Mouse (Mus musculus) midbrain, embryonic 14.5 days (tissue): Measurements from ENCODE around the gene Itpr3. TPM values are rescaled to one million over a fixed set of nuclear protein-coding genes. Genes with fewer than 3 reads are reported as not detected.

Source experiments
- ATAC-seq: fragments of 200-750 bp; cut with Nextera tagmentation; 2 replicates; pipeline ENCODE4 v1.8.0; 2017; ENCODE audit warnings: moderate number of reproducible peaks, moderate library complexity; ENCODE audit not compliant: low FRiP score, low TSS enrichment
- DNase-seq: peaks from one replicate; pipeline ENCODE4 v3.0.0-alpha.2; 2015
- H3K27ac ChIP-seq: fragments of 300-500 bp; sonication (generic); replicated peaks from 2 replicates; pipeline ENCODE4 v1.5.1; 2014; ENCODE audit warnings: mild to moderate bottlenecking, low read depth, low read length, moderate library complexity
- H3K27me3 ChIP-seq: fragments of 300-500 bp; sonication (generic); 2 replicates; pipeline ENCODE4 v1.6.1; 2014; ENCODE audit warnings: low read length, control low read depth, mixed read lengths; ENCODE audit not compliant: control insufficient read depth, insufficient read depth
- H3K36me3 ChIP-seq: fragments of 300-500 bp; sonication (generic); 2 replicates; pipeline ENCODE4 v1.6.1; 2014; ENCODE audit warnings: low read length, control low read depth; ENCODE audit not compliant: control insufficient read depth, insufficient read depth
- H3K4me1 ChIP-seq: fragments of 300-500 bp; sonication (generic); 2 replicates; pipeline ENCODE4 v1.6.1; 2014; ENCODE audit warnings: mild to moderate bottlenecking, antibody characterized with exemption, low read length, control low read depth; ENCODE audit not compliant: control insufficient read depth, insufficient read depth
- H3K4me2 ChIP-seq: fragments of 300-500 bp; sonication (generic); 2 replicates; pipeline ENCODE4 v1.6.1; 2014; ENCODE audit warnings: mild to moderate bottlenecking, low read length, moderate library complexity
- H3K4me3 ChIP-seq: fragments of 300-500 bp; sonication (generic); replicated peaks from 2 replicates; pipeline ENCODE4 v1.5.1; 2014; ENCODE audit warnings: low read depth, low read length
- H3K9ac ChIP-seq: fragments of 300-500 bp; sonication (generic); replicated peaks from 2 replicates; pipeline ENCODE4 v1.6.1; 2014; ENCODE audit warnings: mild to moderate bottlenecking, low read length, moderate library complexity
- H3K9me3 ChIP-seq: fragments of 300-500 bp; sonication (generic); 2 replicates; pipeline ENCODE4 v1.6.1; 2016; ENCODE audit warnings: low read length, control low read depth, mixed read lengths; ENCODE audit not compliant: control insufficient read depth
- WGBS: fragments of 180-500 bp; shearing (Covaris S2); extraction: QIAGEN DNeasy Blood & Tissue Kit; methylation state at CpG from one replicate; pipeline ENCODE4 v1.1.7; 2014; 5-methylcytosine and 5-hydroxymethylcytosine counted together
- polyA plus RNA-seq: library from polyadenylated mRNA; unstranded; fragments of >200 nt; fragmentation: Nextera tagmentation; extraction: Ambion mirVana; gene quantifications from 2 replicates; pipeline ENCODE4 v1.2.1, GENCODE M21; 2014

Itpr3 gene
- polyA plus RNA-seq, 1 experiment from 2014 or later: 0.82 TPM

DNA sequence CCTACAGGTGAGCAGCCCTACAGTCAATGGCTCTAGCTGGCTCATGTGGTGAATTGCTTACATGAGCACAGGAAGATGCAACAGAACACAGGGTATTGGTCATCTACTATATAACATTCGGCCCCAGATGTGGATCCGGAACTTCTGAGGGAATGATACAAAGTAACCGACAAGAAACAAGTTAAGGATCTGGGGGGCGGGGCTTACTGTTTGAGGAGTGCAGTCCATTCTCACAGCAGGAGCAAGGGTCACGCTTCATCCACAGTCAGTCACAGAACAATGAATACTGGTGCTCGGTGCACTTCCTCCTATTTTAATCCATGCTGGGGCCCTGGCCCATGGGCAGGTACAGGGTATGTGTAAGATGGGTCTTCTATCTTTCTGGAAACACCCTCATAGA lies 50.8 kb downstream of the Itpr3 start:
- H3K27ac ChIP-seq: no peak overlapping the region
- no peaks in the 10 kb centered on the region for H3K36me3 ChIP-seq
- WGBS: 64% methylated on average over 6 of the region's 6 CpGs
- H3K27me3 ChIP-seq: no peaks in the 10 kb centered on the region
- no peak overlapping the region for H3K9ac ChIP-seq
- no peak for ATAC-seq
- H3K4me2 ChIP-seq: no peak overlapping the region
- H3K4me3 ChIP-seq: no peak overlapping the region
- no peaks in the 10 kb centered on the region for H3K4me1 ChIP-seq
- DNase-seq: no peak
- no peaks in the 10 kb centered on the region for H3K9me3 ChIP-seq

DNA sequence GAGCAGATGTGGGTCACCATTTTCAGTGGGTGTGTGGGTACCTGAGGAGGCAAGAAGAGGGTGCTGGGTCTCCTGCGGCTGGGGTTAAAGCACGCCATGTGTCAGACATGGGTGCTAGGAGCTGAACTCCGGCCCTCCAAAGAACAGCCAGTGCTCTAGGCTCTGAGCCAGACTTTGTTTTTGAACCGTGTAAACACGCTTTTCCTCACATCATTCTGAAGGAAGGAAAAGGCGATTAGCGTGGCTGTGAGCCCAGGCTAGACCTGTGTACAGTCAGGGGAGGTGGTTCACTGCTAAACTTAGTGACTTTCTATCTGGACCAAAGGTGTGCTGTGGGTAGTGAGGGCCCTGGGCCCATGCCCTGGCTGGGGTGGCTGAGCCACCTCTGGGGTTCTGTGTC lies 53.0 kb downstream of the Itpr3 start:
- Histone ChIP-seq H3K4me2 (no peak overlapping the region), H3K27ac (no peak overlapping the region), H3K4me3 (no peak overlapping the region), H3K9me3 (no peaks in the 10 kb centered on the region), H3K9ac (no peak overlapping the region), H3K4me1 (no peaks in the 10 kb centered on the region), H3K27me3 (no peaks in the 10 kb centered on the region), H3K36me3 (no peaks in the 10 kb centered on the region)
- WGBS: 91% methylated on average over 7 of the region's 7 CpGs
- DNase-seq (no peak), ATAC-seq (no peak)

- Histone ChIP-seq H3K27me3 (no peaks in the 10 kb centered on the region), H3K4me2 (no peak overlapping the region), H3K4me1 (peaks cover 17% of the 10 kb centered on the region; the same call in 1 of the 2 replicates), H3K9me3 (no peaks in the 10 kb centered on the region), H3K27ac (no peak overlapping the region), H3K36me3 (peaks cover 24% of the 10 kb centered on the region), H3K9ac (no peak overlapping the region), H3K4me3 (no peak overlapping the region)
- no peak for DNase-seq
- WGBS: 86% methylated on average over 25 of the region's 25 CpGs
- ATAC-seq: no peak
Measured at GRCm38 (mm10) chr17:27118676-27119539, 61.8 kb downstream of the Itpr3 start.

- no peak for ATAC-seq
Measured at GRCm38 (mm10) chr17:27119540-27119895, 62.4 kb downstream of the Itpr3 start.

DNA sequence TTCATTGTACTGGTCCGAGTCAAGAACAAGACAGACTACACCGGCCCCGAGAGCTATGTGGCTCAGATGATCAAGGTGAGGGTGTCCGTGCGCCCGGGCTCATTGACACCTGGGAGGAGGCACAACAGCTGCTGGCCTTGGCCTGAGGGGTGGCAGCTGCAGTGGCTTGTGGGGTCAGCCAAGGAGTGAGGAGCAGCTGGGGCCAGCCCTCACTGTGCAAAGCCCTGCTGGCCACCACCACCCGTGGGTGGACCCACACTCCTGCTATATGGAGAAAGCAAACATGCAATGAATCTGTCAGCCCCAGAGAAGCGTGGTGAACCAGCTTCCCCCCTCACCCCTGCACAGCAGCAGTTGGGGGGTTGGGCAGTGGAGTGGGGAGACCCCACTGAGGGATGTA lies 62.9 kb downstream of the Itpr3 start:
- ATAC-seq (no peak), DNase-seq (no peak)
- H3K4me1 ChIP-seq: peaks cover 17% of the 10 kb centered on the region; the same call in 1 of the 2 replicates
- H3K9ac ChIP-seq: no peak overlapping the region
- H3K36me3 ChIP-seq: peaks cover 34% of the 10 kb centered on the region
- no peaks in the 10 kb centered on the region for H3K9me3 ChIP-seq
- H3K27me3 ChIP-seq: no peaks in the 10 kb centered on the region
- 58% methylated on average over 8 of the region's 8 CpGs for WGBS
- H3K4me3 ChIP-seq: no peak overlapping the region
- peak overlapping the region; percentile 41; the same call in 1 of the 2 replicates for H3K27ac ChIP-seq
- no peak overlapping the region for H3K4me2 ChIP-seq

More at GRCm38 (mm10) chr17:27119540-27119895, 62.4 kb downstream of the Itpr3 start:
- DNase-seq: no peak
- Histone ChIP-seq H3K4me2 (no peak overlapping the region), H3K9me3 (no peaks in the 10 kb centered on the region), H3K36me3 (peaks cover 30% of the 10 kb centered on the region), H3K9ac (no peak overlapping the region), H3K4me1 (peaks cover 17% of the 10 kb centered on the region; the same call in 1 of the 2 replicates), H3K27ac (no peak overlapping the region), H3K4me3 (no peak overlapping the region), H3K27me3 (no peaks in the 10 kb centered on the region)
- 69% methylated on average over 4 of the region's 4 CpGs for WGBS

- H3K9ac ChIP-seq: 0 out of 2 replicates have a peak overlapping the region, but pooled peaks have one; percentile 12
- H3K27me3 ChIP-seq: no peaks in the 10 kb centered on the region
- H3K9me3 ChIP-seq: no peaks in the 10 kb centered on the region
- no peak overlapping the region for H3K4me3 ChIP-seq
- peaks cover 35% of the 10 kb centered on the region for H3K36me3 ChIP-seq
- WGBS: 3% methylated on average over 18 of the region's 18 CpGs
- H3K4me2 ChIP-seq: peak overlapping the region; percentile 24
- peaks cover 21% of the 10 kb centered on the region; the same call in 1 of the 2 replicates for H3K4me1 ChIP-seq
- ATAC-seq (peak; percentile 29; the same call in 1 of the 2 replicates), DNase-seq (peak; percentile 78)
- peak overlapping the region; percentile 41; the same call in 1 of the 2 replicates for H3K27ac ChIP-seq
Measured at GRCm38 (mm10) chr17:27120561-27121024, 63.5 kb downstream of the Itpr3 start.

- H3K4me3 ChIP-seq: no peak overlapping the region
- H3K27ac ChIP-seq: 0 out of 2 replicates have a peak overlapping the region, but pooled peaks have one; percentile 33
- H3K36me3 ChIP-seq: peaks cover 35% of the 10 kb centered on the region
- ATAC-seq (no peak), DNase-seq (peak; percentile 49)
- H3K9me3 ChIP-seq: no peaks in the 10 kb centered on the region
- no peak overlapping the region; the same call in 1 of the 2 replicates for H3K4me2 ChIP-seq
- H3K4me1 ChIP-seq: peaks cover 25% of the 10 kb centered on the region; the same call in 1 of the 2 replicates
- no peaks in the 10 kb centered on the region for H3K27me3 ChIP-seq
- 20% methylated on average over 14 of the region's 14 CpGs for WGBS
- H3K9ac ChIP-seq: no peak overlapping the region
Measured at GRCm38 (mm10) chr17:27121266-27121665, 64.2 kb downstream of the Itpr3 start.

- no peak for DNase-seq
- no peak overlapping the region for H3K9ac ChIP-seq
- no peak for ATAC-seq
- no peak overlapping the region for H3K27ac ChIP-seq
- no peaks in the 10 kb centered on the region for H3K9me3 ChIP-seq
- 69% methylated on average over 7 of the region's 7 CpGs for WGBS
- peaks cover 25% of the 10 kb centered on the region; the same call in 1 of the 2 replicates for H3K4me1 ChIP-seq
- peaks cover 35% of the 10 kb centered on the region for H3K36me3 ChIP-seq
- H3K27me3 ChIP-seq: no peaks in the 10 kb centered on the region
- H3K4me2 ChIP-seq: no peak overlapping the region
- H3K4me3 ChIP-seq: no peak overlapping the region
Measured at GRCm38 (mm10) chr17:27121781-27122180, 64.7 kb downstream of the Itpr3 start.
